In the genomic region with DNA sequence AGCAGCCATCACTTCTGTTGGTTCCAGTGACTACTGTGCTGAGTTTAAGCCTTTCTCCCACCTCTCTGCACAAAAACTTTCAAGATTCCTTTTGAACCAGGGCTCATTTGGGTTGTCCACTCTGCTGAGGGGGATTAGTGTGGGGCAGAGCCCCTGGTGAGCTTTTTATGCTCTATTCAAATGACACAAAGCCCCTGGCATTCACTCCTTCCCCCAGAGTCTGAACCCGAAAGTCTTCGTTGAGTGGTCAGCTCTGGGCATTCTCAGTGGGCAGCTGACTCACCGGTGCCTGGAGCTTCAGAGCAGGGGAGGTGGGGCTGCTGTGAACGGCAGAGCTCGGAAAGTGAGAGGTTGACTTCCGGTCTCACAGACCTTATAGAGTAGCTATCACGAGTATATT, we compare ENCODE assay signal across 12 mouse cellular contexts. TPM values are rescaled to one million over a fixed set of nuclear protein-coding genes. Genes with fewer than 3 reads are reported as not detected.
DNase-seq lines count a peak whose midpoint lies in the region; ATAC-seq and TF ChIP-seq lines count a peak whose summit lies in the region.
"Had no signal": no experiment of that assay in that cellular context is flagged by ENCODE, and none has a peak within 500 bp of the region (broad histone marks: within the 10 kb centered on the region; RNA-seq: fewer than 3 reads in every experiment).

No protein-coding gene starts in this region.

- ATAC-seq in forebrain, embryonic 15.5 days (replicated peaks), result peak; percentile 47
- peak; percentile 27; the same call in 1 of the 2 replicates for ATAC-seq in midbrain, embryonic 14.5 days (ENCODE audit: low FRiP score, low TSS enrichment)

- peaks cover 16% of the 10 kb centered on the region for H3K4me1 ChIP-seq in heart, embryonic 10.5 days
- H3K4me1 ChIP-seq in heart, adult 2 months (ENCODE audit: control insufficient read depth, insufficient read depth, low read length), result no peaks in the 10 kb centered on the region
- peaks cover 17% of the 10 kb centered on the region for H3K4me1 ChIP-seq in forebrain, embryonic 15.5 days
- H3K4me1 ChIP-seq in midbrain, embryonic 14.5 days (ENCODE audit: control insufficient read depth, insufficient read depth, low read length), result peaks cover 20% of the 10 kb centered on the region
- H3K4me1 ChIP-seq: limb, embryonic 15.5 days had no signal

- TF ChIP-seq EP300 in heart, adult 2 months (IDR thresholded peaks at IDR 0.05; ENCODE audit: insufficient read depth, low read depth, low read length), result no peak

- H3K4me3 ChIP-seq in heart, embryonic 10.5 days, result no peak overlapping the region
- H3K4me3 ChIP-seq in heart, adult 2 months, result no peak overlapping the region
- H3K4me3 ChIP-seq in forebrain, embryonic 15.5 days, result no peak overlapping the region
- H3K4me3 ChIP-seq in midbrain, embryonic 14.5 days (replicated peaks; ENCODE audit: low read depth, low read length), result no peak overlapping the region
- H3K4me3 ChIP-seq: embryonic facial prominence, embryonic 12.5 days; limb, embryonic 15.5 days had no signal

- no peaks in the 10 kb centered on the region for H3K79me2 ChIP-seq in heart, adult 2 months (replicated peaks; ENCODE audit: control insufficient read depth, insufficient read depth, low read length)

- 0 out of 2 replicates have a peak overlapping the region, but pooled peaks have one; percentile 1 for H3K4me2 ChIP-seq in forebrain, embryonic 15.5 days (replicated peaks)
- H3K4me2 ChIP-seq in midbrain, embryonic 14.5 days (ENCODE audit: low read length), result peak overlapping the region; percentile 1
- H3K4me2 ChIP-seq: embryonic facial prominence, embryonic 12.5 days; limb, embryonic 15.5 days had no signal

- H3K36me3 ChIP-seq in heart, embryonic 10.5 days, result no peaks in the 10 kb centered on the region
- H3K36me3 ChIP-seq in heart, adult 2 months (ENCODE audit: control insufficient read depth, insufficient read depth, low read length), result no peaks in the 10 kb centered on the region
- no peaks in the 10 kb centered on the region for H3K36me3 ChIP-seq in forebrain, embryonic 15.5 days
- H3K36me3 ChIP-seq in midbrain, embryonic 14.5 days (ENCODE audit: control insufficient read depth, insufficient read depth, low read length), result no peaks in the 10 kb centered on the region
- H3K36me3 ChIP-seq: embryonic facial prominence, embryonic 12.5 days; limb, embryonic 15.5 days had no signal

- WGBS in heart, embryonic 10.5 days, result 8% methylated on average over 7 of the region's 7 CpGs
- 46% methylated on average over 7 of the region's 7 CpGs for WGBS in heart, adult 2 months
- WGBS in forebrain, embryonic 15.5 days, result 1% methylated on average over 7 of the region's 7 CpGs
- WGBS in midbrain, embryonic 14.5 days, result 1% methylated on average over 7 of the region's 7 CpGs

- H3K9ac ChIP-seq in heart, adult 2 months (ENCODE audit: low read depth, low read length), result no peak overlapping the region
- H3K9ac ChIP-seq in forebrain, embryonic 15.5 days (replicated peaks), result no peak overlapping the region
- H3K9ac ChIP-seq in midbrain, embryonic 14.5 days (replicated peaks; ENCODE audit: low read length), result no peak overlapping the region
- H3K9ac ChIP-seq: embryonic facial prominence, embryonic 12.5 days; limb, embryonic 15.5 days had no signal

- peak overlapping the region; percentile 56; the same call in 1 of the 2 replicates for H3K27ac ChIP-seq in heart, embryonic 10.5 days
- no peak overlapping the region for H3K27ac ChIP-seq in heart, adult 2 months
- H3K27ac ChIP-seq in forebrain, embryonic 15.5 days (replicated peaks), result peak overlapping the region; percentile 33
- H3K27ac ChIP-seq in midbrain, embryonic 14.5 days (replicated peaks; ENCODE audit: low read depth, low read length), result peak overlapping the region; percentile 69; the same call in 1 of the 2 replicates
- H3K27ac ChIP-seq: embryonic facial prominence, embryonic 12.5 days; limb, embryonic 15.5 days had no signal

- H3K27me3 ChIP-seq in heart, embryonic 10.5 days (ENCODE audit: insufficient read depth, poor library complexity, severe bottlenecking), result no peaks in the 10 kb centered on the region; the same call in 1 of the 2 replicates
- H3K27me3 ChIP-seq in heart, adult 2 months (ENCODE audit: control insufficient read depth, insufficient read depth, low read length), result no peaks in the 10 kb centered on the region
- H3K27me3 ChIP-seq in forebrain, embryonic 15.5 days, result no peaks in the 10 kb centered on the region
- H3K27me3 ChIP-seq in midbrain, embryonic 14.5 days (ENCODE audit: control insufficient read depth, insufficient read depth, low read length), result no peaks in the 10 kb centered on the region
- H3K27me3 ChIP-seq: limb, embryonic 15.5 days had no signal

- no peak for DNase-seq in heart, embryonic 10.5 days (ENCODE audit: low spot score)
- DNase-seq in heart, adult 2 months, result no peak
- peak; percentile 46 for DNase-seq in NIH3T3 (ENCODE audit: low read depth)
- DNase-seq in midbrain, embryonic 14.5 days, result peak; percentile 47
- DNase-seq in kidney, adult 9 months, result no peak
- DNase-seq in adrenal gland, adult (ENCODE audit: inconsistent age in 2 of 2, low spot score in 1 of 2), result no peak
- DNase-seq in gastrocnemius, postnatal 14 days, result no peak
- DNase-seq: gastrocnemius, postnatal 25 days; thymus, postnatal 4 days had no signal

- no peak for TF ChIP-seq CTCF in heart, adult 2 months (IDR thresholded peaks at IDR 0.05)

- H3K9me3 ChIP-seq in heart, embryonic 10.5 days, result no peaks in the 10 kb centered on the region
- H3K9me3 ChIP-seq in forebrain, embryonic 15.5 days, result no peaks in the 10 kb centered on the region
- H3K9me3 ChIP-seq in midbrain, embryonic 14.5 days (ENCODE audit: control insufficient read depth, low read length), result no peaks in the 10 kb centered on the region
- H3K9me3 ChIP-seq: embryonic facial prominence, embryonic 12.5 days; limb, embryonic 15.5 days had no signal

- TF ChIP-seq POLR2A in heart, adult 2 months (IDR thresholded peaks at IDR 0.05; ENCODE audit: insufficient read depth, low read depth, low read length), result no peak

- intact Hi-C loops in heart, adult 2 months (cut with DNase I), result no loop called here
- intact Hi-C loops in gastrocnemius, postnatal 14 days (cut with DNase I; ENCODE audit: low total_unique reads), result no loop called here

RNA-seq across cellular contexts. Expression of a gene that starts 33.7 kb away (rescaled TPM):
- 9.2 and 16.0 TPM in 2 replicates for polyA plus RNA-seq in heart, embryonic 10.5 days (2016; fragmentation: Nextera tagmentation; extraction: Ambion mirVana)
- total RNA-seq in heart, adult 2 months (2021), result 1 to 10 TPM; 4.5 to 4.9 TPM
- polyA plus RNA-seq in heart, adult 2 months (2012; rRNA removed), result 3.4 and 3.6 TPM in 2 replicates
- polyA plus RNA-seq in forebrain, embryonic 15.5 days (2015; fragmentation: Nextera tagmentation; extraction: Ambion mirVana), result 38.1 and 42.4 TPM in 2 replicates
- 23.4 and 30.3 TPM in 2 replicates for polyA plus RNA-seq in midbrain, embryonic 14.5 days (2014; fragmentation: Nextera tagmentation; extraction: Ambion mirVana)
- total RNA-seq in gastrocnemius, postnatal 14 days (2021), result 1 to 10 TPM; 2.0 to 3.8 TPM

Comparison
In these comparisons a context has a peak if more than half of its experiments do, and no peak if none do; other contexts are left out.
1. DNase-seq: peak in NIH3T3 (single experiment) and midbrain, embryonic 14.5 days (single experiment); none in heart, embryonic 10.5 days (single experiment), heart, adult 2 months (0 of 2), kidney, adult 9 months (single experiment), adrenal gland, adult (0 of 2) and gastrocnemius, postnatal 14 days (single experiment).